Mouse (Mus musculus) forebrain, embryonic 15.5 days (tissue): ENCODE data around the gene Cobll1. TPM values are rescaled to one million over a fixed set of nuclear protein-coding genes. Genes with fewer than 3 reads are reported as not detected.

ENCODE experiments used
- ATAC-seq: fragments of 200-750 bp; cut with Nextera tagmentation; replicated peaks from 2 replicates; pipeline ENCODE4 v1.8.0; 2017; ENCODE audit warnings: mild to moderate bottlenecking, moderate TSS enrichment, moderate library complexity
- H3K27ac ChIP-seq: fragments of 300-500 bp; sonication (generic); replicated peaks from 2 replicates; pipeline ENCODE4 v1.5.1; 2015; ENCODE audit warnings: mild to moderate bottlenecking, inconsistent platforms
- H3K27me3 ChIP-seq: fragments of 300-500 bp; sonication (generic); 2 replicates; pipeline ENCODE4 v1.6.1; 2015; ENCODE audit warnings: inconsistent platforms
- H3K36me3 ChIP-seq: fragments of 300-500 bp; sonication (generic); 2 replicates; pipeline ENCODE4 v1.6.1; 2015; ENCODE audit warnings: mild to moderate bottlenecking, inconsistent platforms
- H3K4me1 ChIP-seq: fragments of 300-500 bp; sonication (generic); 2 replicates; pipeline ENCODE4 v1.6.1; 2015; ENCODE audit warnings: inconsistent platforms
- H3K4me2 ChIP-seq: fragments of 300-500 bp; sonication (generic); replicated peaks from 2 replicates; pipeline ENCODE4 v1.6.1; 2015; ENCODE audit warnings: mild to moderate bottlenecking, inconsistent platforms
- H3K4me3 ChIP-seq: fragments of 300-500 bp; sonication (generic); 2 replicates; pipeline ENCODE4 v1.5.1; 2015; ENCODE audit warnings: mild to moderate bottlenecking, inconsistent platforms
- H3K9ac ChIP-seq: fragments of 300-500 bp; sonication (generic); replicated peaks from 2 replicates; pipeline ENCODE4 v1.6.1; 2015; ENCODE audit warnings: mild to moderate bottlenecking, inconsistent platforms
- H3K9me3 ChIP-seq: fragments of 300-500 bp; sonication (generic); 2 replicates; pipeline ENCODE4 v1.6.1; 2016; ENCODE audit warnings: inconsistent platforms
- WGBS: fragments of 180-500 bp; shearing (Covaris S2); methylation state at CpG from one replicate; pipeline ENCODE4 v1.1.7; 2015; ENCODE audit warnings: mixed read lengths; 5-methylcytosine and 5-hydroxymethylcytosine counted together
- polyA plus RNA-seq: library from polyadenylated mRNA; unstranded; fragments of >200 nt; fragmentation: Nextera tagmentation; extraction: Ambion mirVana; gene quantifications from 2 replicates; pipeline ENCODE4 v1.2.1, GENCODE M21; 2015

Cobll1 gene
- polyA plus RNA-seq, 1 experiment from 2014 or later, result 2.5 TPM

DNA sequence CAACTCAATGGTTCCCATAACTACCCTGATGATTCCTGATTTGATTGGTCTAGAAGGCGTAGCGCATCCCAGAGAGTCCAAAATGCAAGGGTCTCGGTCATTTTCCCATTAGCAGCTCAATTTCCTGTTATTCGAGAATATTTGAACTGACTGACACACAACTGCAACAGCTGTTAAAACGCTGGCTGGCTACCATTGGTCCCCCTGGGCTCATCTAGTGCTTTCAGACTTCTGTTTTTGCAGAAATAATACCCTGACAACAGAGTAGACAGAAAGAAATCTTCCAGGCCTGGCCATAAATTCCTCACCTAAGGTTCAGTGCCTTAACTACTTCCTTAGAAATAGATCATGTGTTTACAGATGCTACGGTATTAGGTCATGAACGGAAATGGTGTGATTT lies 10.8 kb downstream of the Cobll1 start:
- no peak overlapping the region for H3K27ac ChIP-seq
- no peaks in the 10 kb centered on the region for H3K36me3 ChIP-seq
- no peaks in the 10 kb centered on the region for H3K9me3 ChIP-seq
- H3K4me1 ChIP-seq, result no peaks in the 10 kb centered on the region
- WGBS, result 89% methylated on average over 7 of the region's 7 CpGs
- H3K4me3 ChIP-seq, result no peak overlapping the region
- no peak for ATAC-seq
- H3K27me3 ChIP-seq, result no peaks in the 10 kb centered on the region
- H3K4me2 ChIP-seq, result no peak overlapping the region
- no peak overlapping the region for H3K9ac ChIP-seq

DNA sequence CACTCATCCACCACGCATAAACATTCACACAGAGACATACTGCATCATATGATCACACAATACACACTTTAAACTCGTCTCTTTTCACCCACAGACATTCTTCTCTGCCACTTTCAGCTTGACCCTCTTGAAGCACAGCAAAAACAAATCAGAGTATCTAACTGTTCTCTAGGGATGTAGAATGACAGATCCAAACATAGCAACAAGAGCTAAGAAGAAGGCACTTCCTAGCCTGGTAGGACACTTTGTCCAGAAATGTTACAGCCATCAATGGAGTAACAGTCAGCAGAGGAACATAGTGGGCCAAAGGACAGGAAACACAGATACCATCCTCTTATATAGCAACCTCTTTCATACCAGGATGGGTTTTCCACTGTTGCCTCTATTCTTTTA lies 11.3 kb downstream of the Cobll1 start:
- no peaks in the 10 kb centered on the region for H3K27me3 ChIP-seq
- 82% methylated on average over 2 of the region's 2 CpGs for WGBS
- no peak overlapping the region for H3K9ac ChIP-seq
- no peak overlapping the region for H3K4me3 ChIP-seq
- no peaks in the 10 kb centered on the region for H3K36me3 ChIP-seq
- no peak for ATAC-seq
- no peak overlapping the region for H3K4me2 ChIP-seq
- no peaks in the 10 kb centered on the region for H3K9me3 ChIP-seq
- no peaks in the 10 kb centered on the region for H3K4me1 ChIP-seq
- no peak overlapping the region for H3K27ac ChIP-seq

DNA sequence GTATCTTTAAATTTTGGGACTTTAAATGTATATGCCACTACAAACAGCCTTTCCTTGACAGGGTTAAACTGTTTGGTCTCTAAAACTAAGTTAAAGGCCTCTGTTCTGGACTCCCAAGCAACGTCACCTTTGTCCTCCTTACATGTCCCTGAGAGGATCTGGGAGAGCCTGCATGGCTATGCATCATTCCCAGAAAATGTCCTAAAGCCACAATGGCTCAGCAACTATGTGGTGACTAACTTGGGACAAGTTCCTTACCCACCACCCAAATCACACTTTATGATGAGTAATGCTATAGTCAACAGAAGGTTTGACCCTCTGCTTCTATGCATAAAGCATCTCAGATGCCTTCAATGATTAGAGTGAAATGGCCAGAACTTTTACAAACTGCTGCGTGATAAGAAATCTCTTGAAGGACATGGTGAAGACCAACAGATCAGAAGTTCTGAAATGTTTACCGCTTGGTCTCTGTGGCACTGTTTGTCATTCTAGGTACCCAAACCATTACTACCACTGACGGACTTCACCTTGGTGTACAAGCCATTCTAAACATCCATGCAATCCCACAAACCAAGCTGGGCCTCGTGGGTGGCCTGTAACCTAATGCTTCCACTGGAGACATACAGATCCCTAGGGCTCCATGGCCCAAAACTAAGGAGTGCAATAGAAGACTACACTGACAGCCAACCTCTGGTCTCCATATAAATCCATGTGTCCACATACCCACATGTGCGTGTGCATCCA lies 11.9 kb downstream of the Cobll1 start:
- Histone ChIP-seq H3K27ac (no peak overlapping the region), H3K27me3 (no peaks in the 10 kb centered on the region), H3K36me3 (no peaks in the 10 kb centered on the region), H3K9ac (no peak overlapping the region), H3K4me3 (no peak overlapping the region), H3K4me1 (no peaks in the 10 kb centered on the region), H3K9me3 (no peaks in the 10 kb centered on the region), H3K4me2 (no peak overlapping the region)
- WGBS, result 90% methylated on average over 6 of the region's 6 CpGs
- ATAC-seq, result no peak

DNA sequence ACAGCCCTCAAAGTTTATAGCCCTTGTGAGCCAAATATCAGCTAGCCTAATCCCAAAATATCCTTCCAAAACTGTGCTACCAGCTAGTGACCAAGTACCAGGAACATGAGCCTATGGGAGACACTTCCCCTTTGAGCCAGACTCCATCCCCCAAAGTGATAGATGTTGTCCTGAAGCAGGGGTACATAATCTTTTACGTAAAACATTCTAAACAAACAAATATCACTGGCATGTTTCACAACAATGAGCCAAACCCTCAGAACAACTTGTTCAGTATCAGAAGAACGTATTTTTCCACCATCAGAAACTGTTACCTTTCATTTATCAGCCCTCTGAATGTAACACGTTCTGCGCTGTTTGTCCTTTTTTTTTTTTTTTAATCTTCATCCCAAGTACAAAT lies 12.7 kb downstream of the Cobll1 start:
- Histone ChIP-seq H3K9ac (no peak overlapping the region), H3K27me3 (no peaks in the 10 kb centered on the region), H3K4me3 (no peak overlapping the region), H3K9me3 (no peaks in the 10 kb centered on the region), H3K36me3 (no peaks in the 10 kb centered on the region), H3K27ac (no peak overlapping the region), H3K4me1 (no peaks in the 10 kb centered on the region), H3K4me2 (no peak overlapping the region)
- 88% methylated on average over 4 of the region's 4 CpGs for WGBS
- no peak for ATAC-seq

DNA sequence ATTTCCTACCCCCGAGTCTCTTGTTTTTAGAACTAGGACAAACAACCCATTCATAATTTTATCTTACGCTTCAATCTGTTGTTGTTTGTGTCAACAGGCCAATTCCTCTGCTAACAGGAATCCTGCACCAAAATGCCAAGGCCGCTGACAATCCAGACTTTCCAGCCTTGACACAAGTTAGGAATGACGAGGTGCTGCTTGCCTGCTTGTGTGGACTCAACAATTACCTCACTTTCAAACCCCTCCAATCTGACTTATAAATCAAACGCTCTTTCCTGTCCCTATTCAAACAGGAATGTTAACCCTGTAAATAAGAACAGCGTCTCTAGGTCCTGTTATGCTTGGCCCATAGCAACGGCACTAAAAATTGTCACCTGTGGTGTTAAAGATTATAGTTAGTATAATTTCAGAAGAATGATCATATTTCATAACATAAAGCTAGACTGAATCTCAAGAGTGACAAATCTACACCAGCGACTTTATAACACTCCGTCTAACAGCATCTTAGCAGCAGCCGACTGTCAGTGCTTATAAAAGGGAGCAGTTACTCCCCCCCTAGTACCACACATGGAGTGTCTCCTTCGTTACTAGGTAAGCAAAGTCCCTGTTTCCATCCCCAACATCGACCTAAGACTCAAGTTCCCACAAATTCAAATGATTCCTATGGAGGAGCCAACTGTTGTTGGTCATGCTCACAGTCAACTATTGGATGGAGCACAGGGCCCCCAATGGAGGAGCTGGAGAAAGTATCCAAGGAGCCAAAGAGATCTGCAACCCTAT lies 15.1 kb downstream of the Cobll1 start:
- no peaks in the 10 kb centered on the region for H3K36me3 ChIP-seq
- no peak overlapping the region for H3K4me3 ChIP-seq
- H3K4me1 ChIP-seq, result no peaks in the 10 kb centered on the region
- no peaks in the 10 kb centered on the region for H3K27me3 ChIP-seq
- 79% methylated on average over 12 of the region's 12 CpGs for WGBS
- no peak overlapping the region for H3K4me2 ChIP-seq
- no peak for ATAC-seq
- H3K27ac ChIP-seq, result no peak overlapping the region
- no peaks in the 10 kb centered on the region for H3K9me3 ChIP-seq
- no peak overlapping the region for H3K9ac ChIP-seq

DNA sequence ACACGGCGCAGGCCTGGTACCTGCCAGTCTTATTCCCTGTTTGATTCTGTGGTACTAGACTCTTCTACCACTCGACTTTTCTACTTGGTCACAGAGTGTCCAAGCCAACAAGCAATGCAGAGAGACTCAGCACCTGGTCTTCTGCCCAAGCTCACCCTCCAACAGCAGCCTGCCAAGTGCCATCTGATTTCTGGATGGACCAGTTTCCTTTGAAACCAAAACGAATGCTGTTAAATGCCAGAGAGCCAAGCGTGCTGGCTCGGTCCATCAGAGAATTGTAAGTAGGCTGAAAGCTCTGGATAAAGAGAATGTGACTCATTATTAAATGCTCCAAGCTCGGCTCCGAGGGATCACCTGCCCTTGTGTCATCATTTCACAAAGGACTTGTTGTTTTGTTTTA lies 16.2 kb downstream of the Cobll1 start:
- H3K9ac ChIP-seq, result no peak overlapping the region
- no peak overlapping the region for H3K27ac ChIP-seq
- H3K36me3 ChIP-seq, result no peaks in the 10 kb centered on the region
- no peak overlapping the region for H3K4me3 ChIP-seq
- 57% methylated on average over 8 of the region's 8 CpGs for WGBS
- H3K4me1 ChIP-seq, result no peaks in the 10 kb centered on the region
- no peaks in the 10 kb centered on the region for H3K27me3 ChIP-seq
- no peak for ATAC-seq
- H3K9me3 ChIP-seq, result no peaks in the 10 kb centered on the region
- no peak overlapping the region for H3K4me2 ChIP-seq

DNA sequence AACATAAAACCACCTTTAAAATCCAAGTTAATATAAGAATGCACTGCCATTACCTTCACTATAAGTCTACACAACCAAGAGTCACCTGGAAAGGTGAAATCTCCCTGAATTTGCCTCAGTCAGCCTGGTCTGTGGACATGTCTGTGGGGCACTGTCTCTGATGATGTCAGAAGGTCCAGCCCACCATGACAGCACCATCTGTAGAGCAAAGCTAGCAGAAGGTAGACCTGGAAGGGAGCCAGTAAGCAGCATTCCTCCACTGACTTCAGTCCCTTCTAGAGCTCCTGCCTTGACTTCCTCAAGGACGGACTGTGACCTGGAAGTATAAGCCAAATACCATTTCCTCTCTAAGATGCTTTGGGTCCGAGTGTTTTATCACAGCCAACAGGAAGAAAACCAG lies 17.6 kb downstream of the Cobll1 start:
- no peaks in the 10 kb centered on the region for H3K36me3 ChIP-seq
- 82% methylated on average over 2 of the region's 2 CpGs for WGBS
- no peak overlapping the region for H3K27ac ChIP-seq
- no peak for ATAC-seq
- no peaks in the 10 kb centered on the region for H3K27me3 ChIP-seq
- no peaks in the 10 kb centered on the region for H3K4me1 ChIP-seq
- no peak overlapping the region for H3K9ac ChIP-seq
- H3K4me3 ChIP-seq, result no peak overlapping the region
- H3K9me3 ChIP-seq, result no peaks in the 10 kb centered on the region
- no peak overlapping the region for H3K4me2 ChIP-seq

DNA sequence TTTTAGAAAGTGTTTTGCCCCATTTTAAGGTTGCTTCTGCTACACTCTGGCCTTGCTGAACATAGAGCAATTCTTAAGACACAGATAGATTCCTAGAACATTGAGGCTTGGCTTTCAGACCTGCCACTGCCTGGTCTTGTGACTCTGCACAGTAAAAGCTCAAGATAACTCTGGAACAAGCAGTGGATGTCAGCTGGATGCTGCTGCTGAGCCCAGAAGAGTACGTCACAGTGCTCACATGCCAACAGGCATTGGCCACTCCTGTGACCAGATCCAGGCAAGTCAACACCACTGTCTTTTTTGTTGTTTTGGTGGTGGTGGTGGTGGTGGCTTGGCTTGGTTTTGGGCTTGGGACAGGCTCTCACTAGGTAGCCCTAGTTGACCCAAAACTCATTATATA lies 18.6 kb downstream of the Cobll1 start:
- 88% methylated on average over 1 of the region's 1 CpGs for WGBS
- Histone ChIP-seq H3K27ac (no peak overlapping the region), H3K9ac (no peak overlapping the region), H3K36me3 (no peaks in the 10 kb centered on the region), H3K4me1 (no peaks in the 10 kb centered on the region), H3K4me2 (no peak overlapping the region), H3K4me3 (no peak overlapping the region), H3K9me3 (no peaks in the 10 kb centered on the region), H3K27me3 (no peaks in the 10 kb centered on the region)
- no peak for ATAC-seq

DNA sequence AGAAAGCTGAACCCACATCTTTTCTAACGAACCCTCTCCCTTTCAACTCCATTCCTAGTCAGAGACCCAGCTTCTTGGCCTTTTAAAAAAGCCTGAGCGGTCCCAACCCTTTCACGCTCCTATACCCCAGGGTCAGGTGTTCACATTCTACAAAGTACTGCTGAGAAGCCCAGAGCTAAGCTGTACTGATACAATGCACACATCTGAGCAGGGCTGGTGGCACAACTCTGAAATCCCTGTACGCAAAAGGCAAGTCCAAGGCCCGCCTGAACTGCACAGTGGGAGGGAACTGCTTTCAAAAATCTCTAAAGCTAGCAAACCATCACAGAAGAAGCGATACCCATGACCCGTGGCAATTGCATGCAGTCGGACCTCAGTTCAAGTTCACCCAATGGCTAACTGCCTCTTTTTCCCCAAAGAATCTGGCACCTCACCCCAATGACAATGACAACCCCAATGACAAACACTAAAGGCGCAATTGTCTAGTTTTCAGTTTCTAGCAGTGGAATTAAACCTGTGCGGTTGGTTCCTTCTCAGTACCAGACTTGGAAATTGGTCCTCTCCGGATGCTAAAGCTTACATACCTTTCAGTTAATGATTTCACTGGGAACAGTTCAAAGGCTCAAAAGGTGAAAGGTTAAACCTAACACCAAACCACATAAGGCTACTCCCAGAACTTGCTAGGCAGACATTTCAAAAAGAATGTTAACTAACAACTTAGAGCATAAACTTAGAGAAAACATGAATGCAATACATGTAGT lies 19.6 kb downstream of the Cobll1 start:
- Histone ChIP-seq H3K27me3 (no peaks in the 10 kb centered on the region), H3K9me3 (no peaks in the 10 kb centered on the region), H3K4me3 (no peak overlapping the region), H3K9ac (no peak overlapping the region), H3K36me3 (no peaks in the 10 kb centered on the region), H3K4me1 (no peaks in the 10 kb centered on the region), H3K4me2 (no peak overlapping the region), H3K27ac (no peak overlapping the region)
- WGBS, result 76% methylated on average over 11 of the region's 11 CpGs
- ATAC-seq, result no peak

DNA sequence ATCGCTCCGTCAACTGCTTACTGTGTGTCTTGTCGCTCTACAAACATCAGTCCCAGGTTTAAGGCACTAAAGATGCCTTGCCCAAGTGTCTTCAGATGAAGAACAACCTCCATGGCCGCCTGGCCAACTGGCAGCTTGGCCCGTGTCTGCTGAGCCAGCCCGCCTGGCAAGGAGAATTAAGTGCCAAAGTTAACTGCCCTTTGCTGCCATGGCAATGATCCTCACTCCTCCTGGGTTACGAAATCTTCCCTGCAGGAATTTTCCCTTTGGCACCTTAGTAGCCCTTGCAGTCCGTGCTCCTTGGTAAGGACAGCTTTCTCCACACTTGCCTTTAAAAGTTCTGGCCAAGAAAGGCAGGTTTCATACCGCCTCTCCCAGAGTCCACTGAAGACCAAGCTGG lies 20.9 kb downstream of the Cobll1 start:
- ATAC-seq, result no peak
- Histone ChIP-seq H3K4me2 (no peak overlapping the region), H3K27ac (no peak overlapping the region), H3K9me3 (no peaks in the 10 kb centered on the region), H3K36me3 (no peaks in the 10 kb centered on the region), H3K27me3 (no peaks in the 10 kb centered on the region), H3K9ac (no peak overlapping the region), H3K4me1 (no peaks in the 10 kb centered on the region), H3K4me3 (no peak overlapping the region)
- 91% methylated on average over 9 of the region's 9 CpGs for WGBS

DNA sequence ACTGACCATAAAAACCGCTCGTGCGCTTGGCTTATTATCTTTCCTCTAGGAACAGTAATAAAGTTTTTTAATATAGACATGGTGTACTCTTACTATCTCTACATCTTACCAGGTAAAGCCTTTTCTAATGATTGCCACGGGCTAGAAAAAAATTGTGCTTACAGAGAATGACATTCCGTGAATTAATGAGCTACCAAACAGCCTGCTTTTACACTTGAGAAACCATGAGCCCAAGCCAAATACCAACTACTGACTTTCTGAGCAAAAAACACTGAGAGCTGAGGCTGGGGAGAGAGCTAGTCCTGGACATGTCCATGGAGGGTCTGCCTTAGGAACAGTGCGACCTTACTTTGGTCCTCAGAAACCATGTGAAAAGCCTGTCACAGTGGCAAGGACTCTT lies 21.5 kb downstream of the Cobll1 start:
- no peaks in the 10 kb centered on the region for H3K9me3 ChIP-seq
- H3K27me3 ChIP-seq, result no peaks in the 10 kb centered on the region
- H3K4me3 ChIP-seq, result no peak overlapping the region
- ATAC-seq, result no peak
- H3K4me1 ChIP-seq, result no peaks in the 10 kb centered on the region
- H3K36me3 ChIP-seq, result no peaks in the 10 kb centered on the region
- H3K27ac ChIP-seq, result no peak overlapping the region
- H3K4me2 ChIP-seq, result no peak overlapping the region
- H3K9ac ChIP-seq, result no peak overlapping the region
- WGBS, result 94% methylated on average over 6 of the region's 6 CpGs

DNA sequence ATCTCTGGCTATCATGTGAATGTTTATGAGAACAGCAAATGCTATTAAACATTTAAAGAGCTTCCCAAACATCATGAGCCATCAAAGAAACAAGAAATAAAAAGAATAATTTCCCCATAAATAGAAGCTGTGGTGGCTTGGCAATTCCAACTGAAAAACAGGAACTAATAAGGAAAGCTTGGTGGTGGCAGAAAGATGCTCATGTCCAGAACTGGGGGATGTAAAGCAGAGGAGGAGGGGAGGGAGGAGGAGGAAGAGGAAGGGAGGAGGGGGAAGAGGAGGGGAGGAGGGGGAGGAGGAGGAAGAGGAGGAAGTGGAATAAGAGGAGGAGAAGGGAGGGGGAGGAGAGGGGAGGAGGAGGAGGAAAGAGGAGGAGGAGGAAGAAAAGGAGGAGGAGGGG lies 23.0 kb downstream of the Cobll1 start:
- no peak overlapping the region for H3K4me3 ChIP-seq
- no peak for ATAC-seq
- H3K4me1 ChIP-seq, result no peaks in the 10 kb centered on the region
- H3K27me3 ChIP-seq, result no peaks in the 10 kb centered on the region
- H3K36me3 ChIP-seq, result no peaks in the 10 kb centered on the region
- H3K27ac ChIP-seq, result no peak overlapping the region
- no peak overlapping the region for H3K9ac ChIP-seq
- no peaks in the 10 kb centered on the region for H3K9me3 ChIP-seq
- H3K4me2 ChIP-seq, result no peak overlapping the region
